Mouse (Mus musculus) large intestine, adult 2 months (tissue): ENCODE measurements around the gene Neurl1b. TPM values are rescaled to one million over a fixed set of nuclear protein-coding genes. Genes with fewer than 3 reads are reported as not detected.

Experiments used
- DNase-seq: peaks from one replicate; pipeline ENCODE4 v3.0.0-alpha.2; 2012; ENCODE audit warnings: low read depth, low spot score
- WGBS: fragments of 180-500 bp; shearing (Covaris S2); methylation state at CpG from one replicate; pipeline ENCODE4 v1.1.7; 2018; 5-methylcytosine and 5-hydroxymethylcytosine counted together
- polyA plus RNA-seq: library from polyadenylated mRNA; depleted of rRNA; stranded (reverse); fragments of >200 nt; gene quantifications from 2 replicates; pipeline ENCODE4 v1.2.3, GENCODE M21; 2012; rRNA removed

Gene Neurl1b
- polyA plus RNA-seq, 1 experiment = 13.7 TPM

DNA sequence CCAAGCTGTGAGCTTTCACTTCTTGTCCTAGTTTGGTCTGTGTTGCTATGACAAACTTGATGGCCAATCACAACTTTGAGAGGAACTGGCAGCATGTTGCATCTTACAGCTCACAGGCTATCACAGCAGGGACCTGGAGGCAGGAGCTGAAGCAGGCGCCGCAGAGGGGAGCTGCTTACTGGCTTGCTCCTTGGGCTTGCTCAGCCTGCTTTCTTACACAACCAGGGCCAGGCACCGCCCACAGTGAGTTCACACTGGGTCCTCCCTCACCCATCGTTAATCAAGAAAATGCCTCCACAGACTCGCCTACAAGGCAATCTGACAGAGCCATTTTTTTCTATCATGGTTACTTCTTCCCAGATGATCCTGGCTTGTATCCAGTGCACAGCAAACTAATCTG lies 72.6 kb downstream of the Neurl1b start:
- no peak for DNase-seq
- WGBS = 40% methylated on average over 5 of the region's 5 CpGs

DNA sequence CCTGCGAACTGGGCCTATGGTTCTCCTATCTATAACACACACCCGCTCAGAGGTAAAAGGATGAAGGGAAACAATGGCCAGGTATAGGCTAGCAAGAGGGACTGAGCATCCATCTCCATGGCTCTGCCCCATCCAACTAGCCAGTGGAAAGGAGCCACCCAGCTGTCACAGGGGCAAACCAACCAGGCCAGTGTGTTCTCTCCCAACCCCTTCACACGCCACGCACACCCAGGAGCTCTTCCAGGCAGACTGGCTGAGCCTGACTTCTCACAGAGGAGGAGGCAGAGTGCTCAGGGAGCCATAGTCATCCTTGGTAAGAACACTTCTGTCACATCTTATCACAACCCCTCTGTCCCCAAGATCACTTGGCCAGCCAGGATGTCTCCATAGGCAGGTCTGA lies 73.3 kb downstream of the Neurl1b start:
- DNase-seq = no peak
- WGBS = 87% methylated on average over 4 of the region's 4 CpGs

DNA sequence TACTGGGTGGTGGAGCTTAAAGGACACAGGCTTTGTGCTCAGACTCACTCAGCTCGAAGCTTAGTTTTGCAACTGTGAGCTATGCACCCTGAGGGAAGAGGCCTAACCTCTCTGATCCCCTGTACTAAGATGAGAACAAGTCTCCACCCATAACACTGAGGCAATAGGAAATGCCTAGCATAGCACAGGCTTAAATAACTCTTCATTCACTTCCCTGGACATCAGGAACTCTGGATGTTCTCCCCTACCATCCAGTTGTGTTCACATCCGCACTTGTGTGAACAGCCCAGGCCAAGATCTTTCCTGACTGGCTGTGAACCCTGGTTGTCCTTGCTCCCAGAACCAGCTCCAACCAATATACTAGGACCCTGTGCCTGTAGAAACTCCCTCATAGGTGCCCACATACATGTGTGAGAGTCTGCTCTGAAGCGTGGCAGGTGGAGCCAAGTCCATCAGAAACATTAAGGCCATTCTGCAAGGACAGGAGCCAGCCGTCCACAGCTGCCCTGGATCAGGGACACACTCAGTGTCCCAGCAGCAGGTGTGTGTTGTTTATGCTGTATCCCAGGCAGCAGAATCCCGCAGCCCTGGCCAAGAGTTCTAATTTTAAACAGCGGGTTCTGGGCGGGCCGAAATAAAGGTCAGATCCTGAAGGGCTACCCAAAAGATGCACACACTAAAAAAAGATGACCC lies 74.2 kb downstream of the Neurl1b start:
- 57% methylated on average over 8 of the region's 8 CpGs for WGBS
- no peak for DNase-seq

DNA sequence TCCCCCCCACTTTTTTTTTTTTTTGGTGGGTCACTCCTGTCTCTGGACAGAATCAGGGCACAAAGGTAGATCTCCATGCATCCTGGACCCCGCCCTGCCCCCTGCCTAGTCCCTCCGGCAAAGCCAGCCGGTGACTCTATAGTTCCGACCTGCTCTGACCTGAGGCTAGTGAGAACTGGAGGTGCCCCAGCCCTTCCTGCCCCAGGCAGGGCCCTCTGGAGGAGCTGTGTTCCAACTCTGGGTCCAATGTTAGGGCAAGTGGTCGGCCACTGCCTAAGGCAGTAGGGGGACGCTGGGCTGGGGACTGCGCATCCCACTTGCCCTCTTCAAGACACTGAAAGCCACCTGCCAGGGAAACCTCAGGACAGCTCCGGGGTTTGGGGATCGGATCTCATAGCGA lies 75.4 kb downstream of the Neurl1b start:
- no peak for DNase-seq
- 88% methylated on average over 10 of the region's 10 CpGs for WGBS

DNA sequence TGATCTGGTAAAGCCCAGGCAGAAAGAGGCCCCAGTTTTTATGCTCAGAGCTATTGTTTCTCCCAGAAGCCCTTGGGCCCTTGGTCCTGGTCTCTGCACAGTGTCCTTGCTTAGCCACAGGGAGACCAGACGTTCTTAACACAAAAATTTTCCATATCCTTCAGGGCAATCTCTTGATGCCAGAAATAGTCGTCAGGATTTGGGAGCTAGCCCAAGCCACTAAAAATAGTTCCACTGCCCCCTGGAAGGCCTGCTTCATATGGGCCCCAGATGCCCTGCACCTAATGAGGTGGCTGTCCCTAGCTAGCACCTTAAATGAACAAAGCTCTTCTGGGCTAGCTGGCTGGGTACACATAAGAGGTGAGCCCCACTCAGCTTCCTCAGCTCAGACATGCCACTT lies 76.3 kb downstream of the Neurl1b start:
- 54% methylated on average over 2 of the region's 2 CpGs for WGBS
- DNase-seq = no peak

DNA sequence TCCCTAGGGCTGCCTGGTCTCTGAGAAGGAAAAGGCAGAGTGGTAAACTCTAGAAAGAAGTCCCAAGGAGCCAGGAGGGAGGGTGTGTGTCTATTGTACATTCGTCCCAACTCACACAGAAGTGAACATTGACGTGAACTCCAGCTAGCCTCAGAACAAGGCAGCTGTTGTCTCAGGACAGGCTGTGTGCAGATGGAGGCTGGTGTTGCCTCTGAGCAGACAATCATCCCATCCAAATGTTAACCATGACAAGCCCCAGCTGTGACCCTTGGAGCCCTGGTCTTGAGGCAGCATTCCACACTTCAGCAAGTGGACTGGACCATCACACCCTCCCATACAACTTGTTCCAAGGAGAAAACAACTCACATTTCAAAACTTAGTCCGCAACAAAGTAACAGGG lies 77.6 kb downstream of the Neurl1b start:
- DNase-seq = no peak
- WGBS = 84% methylated on average over 3 of the region's 3 CpGs

DNA sequence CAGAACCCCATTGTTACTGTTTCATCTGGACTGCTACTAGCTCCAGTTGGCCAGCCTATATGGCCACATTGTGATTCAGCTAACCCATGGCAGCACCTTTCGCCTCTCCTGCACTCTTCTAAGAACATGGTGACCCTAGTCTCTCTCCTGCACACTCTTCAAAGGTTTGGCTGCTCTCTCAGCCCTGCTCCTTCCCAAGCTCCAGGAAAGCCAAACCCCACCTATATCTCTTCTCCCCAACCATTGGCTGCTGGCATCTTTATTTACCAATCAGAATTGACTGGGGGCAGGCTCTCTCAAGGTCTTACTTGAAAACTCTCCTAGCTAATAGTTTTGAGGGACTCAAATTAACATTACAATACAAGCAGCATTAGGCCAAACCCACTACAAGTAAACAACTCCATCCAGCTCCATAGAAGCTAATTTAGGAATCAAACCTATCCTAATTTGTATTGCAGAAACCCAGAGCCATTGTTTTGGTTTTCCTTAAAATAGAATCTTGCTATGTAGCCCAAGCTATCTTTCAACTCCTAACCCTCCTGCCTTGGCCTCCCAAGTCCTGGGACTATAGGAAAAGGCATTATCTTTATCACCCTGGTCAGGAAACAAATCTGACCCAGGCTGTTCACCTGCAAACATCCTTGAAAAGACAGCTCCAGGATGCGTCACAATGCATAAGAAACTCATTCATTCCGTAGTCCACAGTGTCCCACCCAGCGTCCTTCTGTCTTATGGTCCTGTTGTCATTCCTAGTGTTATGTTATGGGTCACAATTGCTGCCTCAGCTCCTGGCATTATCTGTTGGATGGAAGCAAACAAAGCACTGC lies 80.2 kb downstream of the Neurl1b start:
- DNase-seq = no peak
- WGBS = 79% methylated on average over 4 of the region's 4 CpGs

Other genes starting within 250 kb of the Neurl1b start
- gene Pdia2, start 215.7 kb upstream of the Neurl1b start, polyA plus RNA-seq = 0.91 and 0.97 TPM in 2 replicates
- gene Rgs11, start 211.9 kb upstream of the Neurl1b start, polyA plus RNA-seq = 3.1 and 3.7 TPM in 2 replicates
- 2.7 and 4.3 TPM in 2 replicates for gene Arhgdig, start 207.0 kb upstream of the Neurl1b start, polyA plus RNA-seq
- gene Fam234a, start 170.6 kb upstream of the Neurl1b start, polyA plus RNA-seq = 186 and 243 TPM in 2 replicates
- 13.2 and 18.0 TPM in 2 replicates for gene Luc7l, start 161.9 kb upstream of the Neurl1b start, polyA plus RNA-seq
- 113 TPM in 2 replicates for gene Ergic1, start 146.7 kb downstream of the Neurl1b start, polyA plus RNA-seq
- gene Dusp1, start 147.3 kb downstream of the Neurl1b start, polyA plus RNA-seq = 23.4 and 33.5 TPM in 2 replicates
- 194 and 219 TPM in 2 replicates for gene Atp6v0e, start 248.4 kb downstream of the Neurl1b start, polyA plus RNA-seq